Mouse (Mus musculus) liver, postnatal 0 days (tissue): ENCODE results near the gene Hoxb3. TPM values are rescaled to one million over a fixed set of nuclear protein-coding genes. Genes with fewer than 3 reads are reported as not detected.

Experiments
- ATAC-seq: fragments of 200-750 bp; cut with Nextera tagmentation; 2 replicates; pipeline ENCODE4 v1.8.0; 2017; ENCODE audit warnings: mild to moderate bottlenecking, moderate library complexity
- DNase-seq: peaks from one replicate; pipeline ENCODE4 v3.0.0-alpha.2; 2016
- H3K27ac ChIP-seq: fragments of 300-500 bp; sonication (generic); 2 replicates; pipeline ENCODE4 v1.5.1; 2014; ENCODE audit warnings: antibody characterized with exemption, moderate library complexity, mild to moderate bottlenecking, low read depth
- H3K27me3 ChIP-seq: fragments of 300-500 bp; sonication (generic); 2 replicates; pipeline ENCODE4 v1.6.1; 2014; ENCODE audit warnings: low read length, control low read depth, mixed read lengths; ENCODE audit not compliant: insufficient read depth
- H3K36me3 ChIP-seq: fragments of 300-500 bp; sonication (generic); replicated peaks from 2 replicates; pipeline ENCODE4 v1.6.1; 2014; ENCODE audit warnings: mild to moderate bottlenecking, control low read depth, low read length, moderate library complexity, mixed read lengths; ENCODE audit not compliant: insufficient read depth
- H3K4me1 ChIP-seq: fragments of 300-500 bp; sonication (generic); 2 replicates; pipeline ENCODE4 v1.6.1; 2014; ENCODE audit warnings: antibody characterized with exemption, mild to moderate bottlenecking, control low read depth; ENCODE audit not compliant: insufficient read depth
- H3K4me2 ChIP-seq: fragments of 300-500 bp; sonication (generic); 2 replicates; pipeline ENCODE4 v1.6.1; 2014; ENCODE audit warnings: low read depth, mild to moderate bottlenecking, low read length, moderate library complexity, mixed read lengths
- H3K4me3 ChIP-seq: fragments of 300-500 bp; sonication (generic); 2 replicates; pipeline ENCODE4 v1.5.1; 2014; ENCODE audit warnings: low read depth, low read length
- H3K9ac ChIP-seq: fragments of 300-500 bp; sonication (generic); replicated peaks from 2 replicates; pipeline ENCODE4 v1.6.1; 2014; ENCODE audit warnings: mild to moderate bottlenecking, moderate library complexity
- H3K9me3 ChIP-seq: fragments of 300-500 bp; sonication (generic); 2 replicates; pipeline ENCODE4 v1.6.1; 2016; ENCODE audit warnings: mild to moderate bottlenecking, control low read depth, low read length, mixed read lengths
- CTCF ChIP-seq: sonication (generic); IDR thresholded peaks from 2 replicates; pipeline ENCODE4 v1.5.1; 2016; ENCODE audit warnings: antibody characterized with exemption, low read depth
- EP300 ChIP-seq: IDR thresholded peaks from 2 replicates; pipeline ENCODE4 v1.6.1; 2016; ENCODE audit warnings: antibody characterized with exemption, low read depth, mild to moderate bottlenecking
- WGBS: fragments of 180-500 bp; shearing (Covaris S2); extraction: QIAGEN DNeasy Blood & Tissue Kit; methylation state at CpG from one replicate; pipeline ENCODE4 v1.1.7; 2014; ENCODE audit not compliant: insufficient replicate concordance; 5-methylcytosine and 5-hydroxymethylcytosine counted together
- polyA plus RNA-seq: library from polyadenylated mRNA; unstranded; fragments of >200 nt; fragmentation: Nextera tagmentation; extraction: Ambion mirVana; gene quantifications from 2 replicates; pipeline ENCODE4 v1.2.1, GENCODE M21; 2015

The Hoxb3 gene
- polyA plus RNA-seq, 1 experiment from 2014 or later = 0.26 TPM

DNA sequence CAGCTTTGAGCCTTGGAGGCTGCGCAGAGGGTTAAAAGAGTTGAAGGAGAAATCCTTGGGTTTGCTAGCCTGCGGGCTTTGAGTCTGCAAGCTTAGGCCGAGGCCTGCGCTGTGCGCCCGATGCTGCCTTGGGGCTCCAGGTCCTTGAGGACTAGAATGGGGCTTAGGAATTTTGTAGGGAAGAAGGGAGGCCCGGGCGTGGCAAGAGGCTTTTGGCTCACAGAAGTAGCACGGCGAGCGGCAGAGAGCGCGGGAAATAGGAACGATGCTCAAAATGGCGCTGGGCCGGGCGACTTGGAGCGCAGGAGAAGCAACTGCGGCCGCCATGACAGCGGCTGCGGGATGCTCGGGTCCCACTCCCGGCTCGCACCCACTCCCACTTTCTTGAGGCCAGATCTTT is 31.2 kb downstream of the Hoxb3 start:
- WGBS = 6% methylated on average over 23 of the region's 25 CpGs
- ATAC-seq = no peak
- H3K4me1 ChIP-seq = no peaks in the 10 kb centered on the region
- 0 out of 2 replicates have a peak overlapping the region, but pooled peaks have one; percentile 12 for H3K4me3 ChIP-seq
- peaks cover 76% of the 10 kb centered on the region for H3K27me3 ChIP-seq
- H3K9ac ChIP-seq = 0 out of 2 replicates have a peak overlapping the region, but pooled peaks have one; percentile 21
- no peaks in the 10 kb centered on the region for H3K36me3 ChIP-seq
- TF ChIP-seq CTCF = no peak
- TF ChIP-seq EP300 = no peak
- H3K27ac ChIP-seq = no peak overlapping the region
- peak overlapping the region; percentile 51 for H3K4me2 ChIP-seq
- H3K9me3 ChIP-seq = no peaks in the 10 kb centered on the region
- DNase-seq = no peak

DNA sequence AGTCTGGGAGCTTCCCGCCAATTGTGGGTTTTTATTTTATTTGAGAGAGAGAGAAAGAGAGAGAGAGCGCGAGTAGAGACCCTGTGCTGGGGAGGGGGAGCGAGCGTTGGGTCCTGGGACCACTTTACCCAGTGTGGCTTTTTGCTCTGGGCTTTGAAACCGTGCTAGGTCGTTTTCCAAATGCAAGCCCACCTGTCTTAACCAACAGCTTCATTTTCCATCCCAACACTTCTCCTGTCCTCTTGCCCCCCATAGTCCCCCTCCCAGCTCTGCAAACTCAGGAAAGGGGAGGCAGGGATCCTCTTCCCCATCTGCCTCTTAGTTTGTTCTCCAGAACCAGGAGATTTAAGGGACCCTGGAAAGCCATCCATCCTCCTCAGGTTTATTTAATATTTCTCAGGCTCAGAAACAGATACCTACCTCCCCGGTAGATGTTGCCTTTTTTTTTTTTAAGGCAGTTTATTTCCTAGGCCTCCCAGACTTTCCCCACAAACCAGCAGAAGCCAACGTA is 31.7 kb downstream of the Hoxb3 start:
- H3K9ac ChIP-seq = no peak overlapping the region
- H3K27me3 ChIP-seq = peaks cover 72% of the 10 kb centered on the region
- DNase-seq = no peak
- H3K9me3 ChIP-seq = no peaks in the 10 kb centered on the region
- WGBS = 19% methylated on average over 9 of the region's 9 CpGs
- H3K27ac ChIP-seq = no peak overlapping the region
- ATAC-seq = no peak
- 0 out of 2 replicates have a peak overlapping the region, but pooled peaks have one; percentile 12 for H3K4me3 ChIP-seq
- peak overlapping the region; percentile 51 for H3K4me2 ChIP-seq
- TF ChIP-seq CTCF (no peak), EP300 (no peak)
- H3K36me3 ChIP-seq = no peaks in the 10 kb centered on the region
- no peaks in the 10 kb centered on the region for H3K4me1 ChIP-seq

DNA sequence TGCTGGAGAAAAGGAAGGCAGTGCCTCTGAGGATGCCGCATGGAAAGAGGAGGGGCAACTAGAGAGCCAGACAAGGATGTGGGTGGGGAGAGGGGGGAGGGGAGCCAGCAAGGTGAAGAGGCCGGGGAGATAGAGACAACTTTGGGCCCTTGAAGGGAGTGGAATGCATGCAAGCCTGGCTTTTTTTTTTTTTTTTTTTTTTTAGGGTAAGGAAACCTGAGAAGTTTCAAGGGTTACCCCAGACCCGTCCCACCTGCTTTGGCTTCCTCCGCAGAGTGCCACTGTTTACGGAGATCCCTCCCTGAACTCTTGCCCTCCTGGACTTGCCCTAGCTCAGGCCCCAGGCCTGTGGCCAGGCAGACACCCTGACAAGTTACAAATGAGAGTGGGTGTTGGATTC is 40.7 kb downstream of the Hoxb3 start:
- Histone ChIP-seq H3K9me3 (no peaks in the 10 kb centered on the region), H3K9ac (no peak overlapping the region), H3K36me3 (no peaks in the 10 kb centered on the region), H3K4me3 (no peak overlapping the region), H3K27me3 (peaks cover 65% of the 10 kb centered on the region), H3K4me1 (no peaks in the 10 kb centered on the region), H3K4me2 (no peak overlapping the region), H3K27ac (no peak overlapping the region)
- 20% methylated on average over 5 of the region's 5 CpGs for WGBS
- no peak for TF ChIP-seq EP300
- no peak for TF ChIP-seq CTCF
- DNase-seq = no peak
- ATAC-seq = no peak

DNA sequence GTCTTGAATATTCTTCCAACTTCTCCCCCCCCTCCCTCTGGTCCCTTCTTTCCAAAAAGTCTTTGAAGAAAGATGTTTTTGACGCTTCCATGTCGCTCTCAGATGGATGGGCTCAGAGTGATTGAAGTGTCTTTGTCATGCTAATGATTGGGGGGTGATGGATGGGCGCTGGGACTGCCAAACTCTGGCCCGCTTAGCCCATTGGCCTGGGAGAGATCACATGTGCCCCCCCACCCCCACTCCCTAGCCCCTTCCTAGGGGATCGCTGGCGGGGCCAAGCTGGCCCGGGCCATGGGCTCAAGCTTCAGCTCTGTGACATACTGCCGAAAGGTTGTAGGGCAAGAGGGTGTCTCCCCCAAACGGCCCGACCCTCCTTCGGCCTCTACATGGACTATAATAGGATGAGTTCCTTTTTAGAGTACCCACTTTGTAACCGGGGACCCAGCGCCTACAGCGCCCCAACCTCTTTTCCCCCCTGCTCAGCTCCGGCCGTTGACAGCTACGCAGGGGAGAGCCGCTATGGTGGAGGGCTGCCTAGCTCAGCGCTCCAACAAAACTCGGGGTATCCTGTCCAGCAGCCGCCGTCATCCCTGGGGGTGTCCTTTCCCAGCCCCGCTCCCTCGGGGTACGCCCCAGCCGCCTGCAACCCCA is 42.4 kb downstream of the Hoxb3 start, which contains the start of gene Hoxb1:
Gene Hoxb1, plus strand, starts transcription at position 312 of the 651 bp plus-strand sequence.
- DNase-seq (no peak), ATAC-seq (no peak)
- H3K27ac ChIP-seq = no peak within 1 kb of the TSS
- no peak within 1 kb of the TSS for H3K9ac ChIP-seq
- no peaks in the 10 kb centered on the region for H3K36me3 ChIP-seq
- H3K4me1 ChIP-seq = no peaks in the 10 kb centered on the region
- no peaks in the 10 kb centered on the region for H3K9me3 ChIP-seq
- no peak within 1 kb of the TSS for H3K4me2 ChIP-seq
- TF ChIP-seq CTCF (no peak), EP300 (no peak)
- 10% methylated on average over 26 of the region's 26 CpGs for WGBS
- H3K4me3 ChIP-seq = no peak within 1 kb of the TSS
- peaks cover 75% of the 10 kb centered on the region for H3K27me3 ChIP-seq

DNA sequence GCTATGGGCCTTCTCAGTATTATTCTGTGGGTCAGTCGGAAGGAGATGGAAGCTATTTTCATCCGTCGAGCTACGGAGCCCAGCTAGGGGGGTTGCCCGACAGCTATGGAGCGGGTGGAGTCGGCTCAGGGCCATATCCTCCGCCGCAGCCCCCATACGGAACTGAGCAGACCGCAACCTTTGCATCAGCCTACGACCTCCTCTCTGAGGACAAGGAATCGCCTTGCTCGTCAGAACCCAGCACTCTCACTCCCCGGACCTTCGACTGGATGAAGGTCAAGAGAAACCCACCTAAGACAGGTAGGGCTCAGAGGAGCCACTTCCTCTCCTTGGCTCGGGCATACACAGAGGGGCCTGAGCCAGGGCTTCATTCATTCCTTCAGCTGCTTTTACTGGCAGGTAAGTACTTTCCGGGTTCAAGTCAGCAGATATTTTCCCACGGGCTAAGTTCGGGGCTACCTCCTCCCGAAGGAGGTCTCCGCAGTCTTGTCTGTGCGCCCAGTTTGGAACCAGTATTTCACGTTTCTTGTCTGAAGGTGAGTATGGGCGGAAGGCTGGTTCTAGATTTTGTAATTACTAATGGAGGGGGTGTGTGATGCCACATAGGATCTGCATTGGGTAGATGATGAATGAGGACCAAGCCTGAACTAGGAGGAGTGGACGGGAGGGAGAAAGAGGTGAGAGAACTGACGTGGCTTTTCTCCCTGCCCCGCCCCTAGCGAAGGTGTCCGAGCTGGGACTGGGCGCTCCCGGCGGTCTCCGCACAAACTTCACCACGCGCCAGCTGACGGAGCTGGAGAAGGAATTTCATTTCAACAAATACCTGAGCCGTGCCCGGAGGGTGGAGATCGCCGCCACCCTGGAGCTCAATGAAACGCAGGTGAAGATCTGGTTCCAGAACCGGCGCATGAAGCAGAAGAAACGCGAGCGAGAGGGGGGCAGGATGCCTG is 43.2 kb downstream of the Hoxb3 start:
- H3K9ac ChIP-seq = no peak overlapping the region
- no peak overlapping the region for H3K4me3 ChIP-seq
- H3K27me3 ChIP-seq = peaks cover 75% of the 10 kb centered on the region
- ATAC-seq (no peak), DNase-seq (no peak)
- no peaks in the 10 kb centered on the region for H3K4me1 ChIP-seq
- H3K9me3 ChIP-seq = no peaks in the 10 kb centered on the region
- no peak overlapping the region for H3K4me2 ChIP-seq
- no peaks in the 10 kb centered on the region for H3K36me3 ChIP-seq
- no peak overlapping the region for H3K27ac ChIP-seq
- TF ChIP-seq EP300 = no peak
- TF ChIP-seq CTCF = no peak
- WGBS = 4% methylated on average over 47 of the region's 47 CpGs

DNA sequence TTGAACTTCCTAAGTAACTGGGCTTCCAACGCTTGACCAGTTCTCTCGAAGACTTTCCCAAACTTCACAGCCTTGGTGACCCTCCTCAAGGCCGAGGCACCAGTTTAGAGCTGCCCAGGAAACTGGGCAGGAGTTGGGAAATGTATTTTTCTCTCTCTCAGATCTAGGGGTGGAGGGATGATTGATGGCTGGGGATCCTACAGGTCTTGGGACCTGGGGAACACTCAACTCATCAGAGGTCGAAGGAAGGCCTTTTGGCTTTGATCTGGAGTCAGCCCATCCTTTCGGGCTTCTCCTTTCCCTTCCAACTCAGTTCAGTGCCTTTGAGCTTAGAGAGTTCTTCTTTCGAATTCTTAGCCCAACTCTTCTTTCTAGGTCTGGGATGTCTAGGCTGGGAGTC is 44.0 kb downstream of the Hoxb3 start:
- ATAC-seq = no peak
- WGBS = 25% methylated on average over 6 of the region's 6 CpGs
- TF ChIP-seq CTCF = no peak
- no peak for TF ChIP-seq EP300
- Histone ChIP-seq H3K27ac (no peak overlapping the region), H3K4me1 (no peaks in the 10 kb centered on the region), H3K27me3 (peaks cover 68% of the 10 kb centered on the region), H3K4me3 (no peak overlapping the region), H3K9ac (no peak overlapping the region), H3K9me3 (no peaks in the 10 kb centered on the region), H3K4me2 (no peak overlapping the region), H3K36me3 (no peaks in the 10 kb centered on the region)
- no peak for DNase-seq
